Mouse (Mus musculus): ENCODE data around the gene Map3k9. TPM values are rescaled to one million over a fixed set of nuclear protein-coding genes. Genes with fewer than 3 reads are reported as not detected.

Map3k9 gene
- polyA plus RNA-seq, 1 experiment from 2014 or later: 0.15 TPM

- Histone ChIP-seq H3K36me3 (no peaks in the 10 kb centered on the region), H3K27ac (no peak overlapping the region)
- ATAC-seq: no peak
Observed at GRCm38 (mm10) chr12:81807529-81807837, 26.5 kb upstream of the Map3k9 start.

GRCm38 (mm10) chr12:81806759-81807528 is 26.0 kb upstream of the Map3k9 start:
- H3K4me3 ChIP-seq: peak overlapping the region; percentile 38
- H3K4me2 ChIP-seq: peak overlapping the region; percentile 63
- H3K9ac ChIP-seq: 0 out of 2 replicates have a peak overlapping the region, but pooled peaks have one; percentile 4
- 3% methylated on average over 16 of the region's 17 CpGs for WGBS (ENCODE audit: insufficient replicate concordance)
- H3K9me3 ChIP-seq (replicated peaks): no peaks in the 10 kb centered on the region
- H3K4me1 ChIP-seq: peaks cover 19% of the 10 kb centered on the region
- no peak overlapping the region for H3K27ac ChIP-seq
- no peaks in the 10 kb centered on the region for H3K36me3 ChIP-seq
- peak; percentile 86 for ATAC-seq
- H3K27me3 ChIP-seq (replicated peaks): peaks cover 14% of the 10 kb centered on the region; the same call in 1 of the 2 replicates

More at GRCm38 (mm10) chr12:81807529-81807837, 26.5 kb upstream of the Map3k9 start:
- H3K9ac ChIP-seq: 0 out of 2 replicates have a peak overlapping the region, but pooled peaks have one; percentile 4
- H3K4me3 ChIP-seq: peak overlapping the region; percentile 38
- H3K27me3 ChIP-seq (replicated peaks): peaks cover 14% of the 10 kb centered on the region; the same call in 1 of the 2 replicates
- H3K4me2 ChIP-seq: peak overlapping the region; percentile 63
- no peaks in the 10 kb centered on the region for H3K9me3 ChIP-seq (replicated peaks)
- H3K4me1 ChIP-seq: peaks cover 19% of the 10 kb centered on the region
- 3% methylated on average over 7 of the region's 7 CpGs for WGBS (ENCODE audit: insufficient replicate concordance)

GRCm38 (mm10) chr12:81806114-81806513 is 25.1 kb upstream of the Map3k9 start:
- Histone ChIP-seq H3K27ac (no peak overlapping the region), H3K36me3 (no peaks in the 10 kb centered on the region), H3K4me3 (no peak overlapping the region), H3K9ac (no peak overlapping the region), H3K4me1 (peaks cover 19% of the 10 kb centered on the region), H3K9me3 (replicated peaks) (no peaks in the 10 kb centered on the region), H3K27me3 (replicated peaks) (peaks cover 14% of the 10 kb centered on the region; the same call in 1 of the 2 replicates), H3K4me2 (no peak overlapping the region)
- WGBS (ENCODE audit: insufficient replicate concordance): 69% methylated on average over 5 of the region's 5 CpGs
- no peak for ATAC-seq

GRCm38 (mm10) chr12:81803803-81804202 is 22.8 kb upstream of the Map3k9 start:
- Histone ChIP-seq H3K27me3 (replicated peaks) (peaks cover 7% of the 10 kb centered on the region; the same call in 1 of the 2 replicates), H3K9me3 (replicated peaks) (no peaks in the 10 kb centered on the region), H3K4me3 (no peak overlapping the region), H3K4me1 (peaks cover 19% of the 10 kb centered on the region), H3K4me2 (no peak overlapping the region), H3K9ac (no peak overlapping the region), H3K27ac (no peak overlapping the region), H3K36me3 (no peaks in the 10 kb centered on the region)
- WGBS (ENCODE audit: insufficient replicate concordance): 67% methylated on average over 7 of the region's 7 CpGs
- no peak for ATAC-seq

- H3K4me3 ChIP-seq: no peak overlapping the region
- no peak overlapping the region for H3K9ac ChIP-seq
- H3K27me3 ChIP-seq (replicated peaks): 0 out of 2 replicates have a peak, but pooled peaks cover 4% of the 10 kb centered on the region
- no peak overlapping the region for H3K4me2 ChIP-seq
- H3K9me3 ChIP-seq (replicated peaks): no peaks in the 10 kb centered on the region
- ATAC-seq: no peak
- no peaks in the 10 kb centered on the region for H3K36me3 ChIP-seq
- 75% methylated on average over 3 of the region's 3 CpGs for WGBS (ENCODE audit: insufficient replicate concordance)
- no peak overlapping the region for H3K27ac ChIP-seq
- peaks cover 17% of the 10 kb centered on the region for H3K4me1 ChIP-seq
Observed at GRCm38 (mm10) chr12:81803016-81803415, 22.0 kb upstream of the Map3k9 start.

GRCm38 (mm10) chr12:81801134-81801533 is 20.2 kb upstream of the Map3k9 start:
- H3K27me3 ChIP-seq (replicated peaks): no peaks in the 10 kb centered on the region
- 72% methylated on average over 9 of the region's 9 CpGs for WGBS (ENCODE audit: insufficient replicate concordance)

GRCm38 (mm10) chr12:81796541-81796940 is 15.6 kb upstream of the Map3k9 start:
- Histone ChIP-seq H3K4me3 (no peak overlapping the region), H3K9ac (no peak overlapping the region), H3K4me2 (no peak overlapping the region), H3K27ac (no peak overlapping the region), H3K27me3 (replicated peaks) (no peaks in the 10 kb centered on the region), H3K4me1 (no peaks in the 10 kb centered on the region), H3K9me3 (replicated peaks) (no peaks in the 10 kb centered on the region), H3K36me3 (no peaks in the 10 kb centered on the region)
- ATAC-seq: no peak
- 8% methylated on average over 7 of the region's 7 CpGs for WGBS (ENCODE audit: insufficient replicate concordance)

More at GRCm38 (mm10) chr12:81801134-81801533, 20.2 kb upstream of the Map3k9 start:
- no peak overlapping the region for H3K4me3 ChIP-seq
- H3K4me1 ChIP-seq: no peaks in the 10 kb centered on the region
- no peak overlapping the region for H3K9ac ChIP-seq
- no peak overlapping the region for H3K27ac ChIP-seq
- ATAC-seq: no peak
- H3K9me3 ChIP-seq (replicated peaks): no peaks in the 10 kb centered on the region
- no peaks in the 10 kb centered on the region for H3K36me3 ChIP-seq
- H3K4me2 ChIP-seq: no peak overlapping the region

GRCm38 (mm10) chr12:81792511-81793218 is 11.7 kb upstream of the Map3k9 start:
- H3K4me1 ChIP-seq: no peaks in the 10 kb centered on the region
- H3K27me3 ChIP-seq (replicated peaks): no peaks in the 10 kb centered on the region
- no peak overlapping the region for H3K4me3 ChIP-seq
- H3K9me3 ChIP-seq (replicated peaks): no peaks in the 10 kb centered on the region
- no peak overlapping the region for H3K4me2 ChIP-seq
- H3K36me3 ChIP-seq: no peaks in the 10 kb centered on the region
- H3K9ac ChIP-seq: no peak overlapping the region
- ATAC-seq: no peak
- no peak overlapping the region for H3K27ac ChIP-seq
- WGBS (ENCODE audit: insufficient replicate concordance): 37% methylated on average over 6 of the region's 6 CpGs

GRCm38 (mm10) chr12:81789499-81789898 is 8.5 kb upstream of the Map3k9 start:
- peaks cover 27% of the 10 kb centered on the region for H3K27me3 ChIP-seq (replicated peaks)
- no peaks in the 10 kb centered on the region for H3K36me3 ChIP-seq
- no peak overlapping the region for H3K4me3 ChIP-seq
- ATAC-seq: no peak
- no peak overlapping the region for H3K27ac ChIP-seq
- 40% methylated on average over 2 of the region's 2 CpGs for WGBS (ENCODE audit: insufficient replicate concordance)
- no peak overlapping the region for H3K9ac ChIP-seq
- no peaks in the 10 kb centered on the region for H3K9me3 ChIP-seq (replicated peaks)
- H3K4me2 ChIP-seq: no peak overlapping the region
- H3K4me1 ChIP-seq: no peaks in the 10 kb centered on the region

- H3K4me3 ChIP-seq: no peak overlapping the region
- no peaks in the 10 kb centered on the region for H3K9me3 ChIP-seq (replicated peaks)
- ATAC-seq: no peak
- no peaks in the 10 kb centered on the region for H3K4me1 ChIP-seq
- no peaks in the 10 kb centered on the region for H3K36me3 ChIP-seq
- no peak overlapping the region for H3K4me2 ChIP-seq
- 2% methylated on average over 9 of the region's 9 CpGs for WGBS (ENCODE audit: insufficient replicate concordance)
- peaks cover 34% of the 10 kb centered on the region for H3K27me3 ChIP-seq (replicated peaks)
- H3K9ac ChIP-seq: no peak overlapping the region
- no peak overlapping the region for H3K27ac ChIP-seq
Observed at GRCm38 (mm10) chr12:81788672-81789084, 7.7 kb upstream of the Map3k9 start.

GRCm38 (mm10) chr12:81787262-81787661 is 6.3 kb upstream of the Map3k9 start:
- WGBS (ENCODE audit: insufficient replicate concordance): 34% methylated on average over 12 of the region's 12 CpGs
- Histone ChIP-seq H3K4me1 (no peaks in the 10 kb centered on the region), H3K4me2 (no peak overlapping the region), H3K27me3 (replicated peaks) (peaks cover 48% of the 10 kb centered on the region), H3K4me3 (no peak overlapping the region), H3K27ac (no peak overlapping the region), H3K9ac (no peak overlapping the region), H3K36me3 (no peaks in the 10 kb centered on the region), H3K9me3 (replicated peaks) (no peaks in the 10 kb centered on the region)
- ATAC-seq: no peak

- no peak overlapping the region for H3K4me3 ChIP-seq
- WGBS (ENCODE audit: insufficient replicate concordance): 57% methylated on average over 4 of the region's 4 CpGs
- no peak overlapping the region for H3K9ac ChIP-seq
- H3K36me3 ChIP-seq: no peaks in the 10 kb centered on the region
- H3K27me3 ChIP-seq (replicated peaks): peaks cover 84% of the 10 kb centered on the region
- no peak for ATAC-seq
- no peak overlapping the region for H3K27ac ChIP-seq
- no peaks in the 10 kb centered on the region for H3K9me3 ChIP-seq (replicated peaks)
- H3K4me1 ChIP-seq: peaks cover 16% of the 10 kb centered on the region
- H3K4me2 ChIP-seq: no peak overlapping the region
Observed at GRCm38 (mm10) chr12:81783301-81783700, 2.3 kb upstream of the Map3k9 start.

Data from liver, embryonic 12.5 days (tissue).